Mouse (Mus musculus) liver, postnatal 0 days (tissue): ENCODE measurements around the gene Usf3.

Experiments
- CTCF ChIP-seq: sonication (generic); IDR thresholded peaks from 2 replicates; pipeline ENCODE4 v1.5.1; 2016; ENCODE audit warnings: antibody characterized with exemption, low read depth
- EP300 ChIP-seq: IDR thresholded peaks from 2 replicates; pipeline ENCODE4 v1.6.1; 2016; ENCODE audit warnings: antibody characterized with exemption, low read depth, mild to moderate bottlenecking

GRCm38 (mm10) chr16:44243323-44243722 is 70.3 kb downstream of the Usf3 start:
- TF ChIP-seq CTCF (no peak), EP300 (no peak)
